Mouse (Mus musculus): ENCODE results near the gene Cldn14.

- TF ChIP-seq EP300 (IDR thresholded peaks at IDR 0.05; ENCODE audit: low read depth), result no peak
- no peak for TF ChIP-seq CTCF (IDR thresholded peaks at IDR 0.05; ENCODE audit: low read depth)
Measured at GRCm38 (mm10) chr16:93922835-93923389, 85.7 kb downstream of the Cldn14 start.

Measured in liver, embryonic 14.5 days (tissue).